Mouse (Mus musculus): Measurements from ENCODE around the gene Usp34. TPM values are rescaled to one million over a fixed set of nuclear protein-coding genes. Genes with fewer than 3 reads are reported as not detected.
A peak's percentile ranks its signal among the peaks of the same experiment; 100 is the strongest.
"Not testable (repeated sequence)": the region's sequence is repeated elsewhere in the genome, so short reads cannot be mapped to it uniquely, and the experiment has no call there.

The Usp34 gene
- polyA plus RNA-seq (2015; fragmentation: Nextera tagmentation; extraction: Ambion mirVana): 25.6 and 27.5 TPM in 2 replicates

- Histone ChIP-seq H3K27me3 (no peaks in the 10 kb centered on the region), H3K9ac (peak within 1 kb of the TSS; percentile 96), H3K4me2 (peak within 1 kb of the TSS; percentile 65), H3K27ac (peak within 1 kb of the TSS; percentile 99), H3K36me3 (peaks cover 5% of the 10 kb centered on the region), H3K4me1 (peaks cover 13% of the 10 kb centered on the region), H3K4me3 (replicated peaks) (peak within 1 kb of the TSS; percentile 98), H3K9me3 (replicated peaks) (no peaks in the 10 kb centered on the region)
- ATAC-seq (replicated peaks; ENCODE audit: low FRiP score): peak; percentile 74
- under 1% methylated on average over 48 of the region's 80 CpGs for WGBS
Observed at GRCm38 (mm10) chr11:23306764-23307565, at the start of gene Usp34. Gene Usp34, plus strand, starts transcription at chr11:23306895.

GRCm38 (mm10) chr11:23259073-23259472 lies 47.6 kb upstream of the Usp34 start:
- no peaks in the 10 kb centered on the region for H3K9me3 ChIP-seq (replicated peaks)
- peaks cover 34% of the 10 kb centered on the region for H3K36me3 ChIP-seq
- H3K4me3 ChIP-seq (replicated peaks): peak overlapping the region; percentile 23; the same call in 1 of the 2 replicates
- H3K4me1 ChIP-seq: peaks cover 30% of the 10 kb centered on the region
- no peak overlapping the region for H3K9ac ChIP-seq
- no peaks in the 10 kb centered on the region for H3K27me3 ChIP-seq
- no peak overlapping the region for H3K27ac ChIP-seq
- no peak for ATAC-seq (replicated peaks; ENCODE audit: low FRiP score)
- H3K4me2 ChIP-seq: peak overlapping the region; percentile 74
- WGBS: 89% methylated on average over 4 of the region's 4 CpGs

GRCm38 (mm10) chr11:23259481-23259880 lies 47.2 kb upstream of the Usp34 start:
- H3K4me3 ChIP-seq (replicated peaks): no peak overlapping the region
- no peak overlapping the region for H3K9ac ChIP-seq
- peak overlapping the region; percentile 74; the same call in 1 of the 2 replicates for H3K4me2 ChIP-seq
- no peak for ATAC-seq (replicated peaks; ENCODE audit: low FRiP score)
- 83% methylated on average over 1 of the region's 1 CpGs for WGBS
- peaks cover 30% of the 10 kb centered on the region for H3K4me1 ChIP-seq
- no peaks in the 10 kb centered on the region for H3K27me3 ChIP-seq
- no peak overlapping the region for H3K27ac ChIP-seq
- no peaks in the 10 kb centered on the region for H3K9me3 ChIP-seq (replicated peaks)
- H3K36me3 ChIP-seq: peaks cover 38% of the 10 kb centered on the region

GRCm38 (mm10) chr11:23260186-23260585 lies 46.5 kb upstream of the Usp34 start:
- WGBS: 83% methylated on average over 1 of the region's 1 CpGs
- Histone ChIP-seq H3K27ac (no peak overlapping the region), H3K27me3 (no peaks in the 10 kb centered on the region), H3K4me3 (replicated peaks) (no peak overlapping the region), H3K4me2 (no peak overlapping the region), H3K9ac (no peak overlapping the region), H3K36me3 (peaks cover 45% of the 10 kb centered on the region), H3K4me1 (peaks cover 26% of the 10 kb centered on the region), H3K9me3 (replicated peaks) (no peaks in the 10 kb centered on the region)
- no peak for ATAC-seq (replicated peaks; ENCODE audit: low FRiP score)

GRCm38 (mm10) chr11:23261490-23261889 lies 45.2 kb upstream of the Usp34 start:
- Histone ChIP-seq H3K4me2 (no peak overlapping the region), H3K9me3 (replicated peaks) (no peaks in the 10 kb centered on the region), H3K27me3 (no peaks in the 10 kb centered on the region), H3K9ac (no peak overlapping the region), H3K36me3 (peaks cover 57% of the 10 kb centered on the region), H3K4me1 (peaks cover 26% of the 10 kb centered on the region), H3K27ac (no peak overlapping the region), H3K4me3 (replicated peaks) (no peak overlapping the region)
- 76% methylated on average over 3 of the region's 3 CpGs for WGBS
- ATAC-seq (replicated peaks; ENCODE audit: low FRiP score): no peak

GRCm38 (mm10) chr11:23264949-23265348 lies 41.7 kb upstream of the Usp34 start:
- no peak overlapping the region for H3K4me3 ChIP-seq (replicated peaks)
- H3K4me2 ChIP-seq: no peak overlapping the region
- H3K27ac ChIP-seq: no peak overlapping the region
- H3K27me3 ChIP-seq: no peaks in the 10 kb centered on the region
- H3K36me3 ChIP-seq: peaks cover 75% of the 10 kb centered on the region
- no peak overlapping the region for H3K9ac ChIP-seq
- ATAC-seq (replicated peaks; ENCODE audit: low FRiP score): no peak
- peaks cover 9% of the 10 kb centered on the region; the same call in 1 of the 2 replicates for H3K4me1 ChIP-seq
- H3K9me3 ChIP-seq (replicated peaks): no peaks in the 10 kb centered on the region

- no peaks in the 10 kb centered on the region for H3K27me3 ChIP-seq
- H3K4me2 ChIP-seq: no peak overlapping the region
- H3K36me3 ChIP-seq: peaks cover 83% of the 10 kb centered on the region
- H3K9ac ChIP-seq: no peak overlapping the region
- no peak overlapping the region for H3K27ac ChIP-seq
- WGBS: 79% methylated on average over 4 of the region's 4 CpGs
- H3K9me3 ChIP-seq (replicated peaks): no peaks in the 10 kb centered on the region
- H3K4me3 ChIP-seq (replicated peaks): no peak overlapping the region
- peak; percentile 46; the same call in 1 of the 2 replicates for ATAC-seq (replicated peaks; ENCODE audit: low FRiP score)
- H3K4me1 ChIP-seq: no peaks in the 10 kb centered on the region
Observed at GRCm38 (mm10) chr11:23271770-23272724, 34.6 kb upstream of the Usp34 start.

GRCm38 (mm10) chr11:23275780-23276179 lies 30.9 kb upstream of the Usp34 start:
- ATAC-seq (replicated peaks; ENCODE audit: low FRiP score): no peak
- no peaks in the 10 kb centered on the region for H3K27me3 ChIP-seq
- no peak overlapping the region for H3K27ac ChIP-seq
- 78% methylated on average over 3 of the region's 3 CpGs for WGBS
- no peak overlapping the region for H3K4me3 ChIP-seq (replicated peaks)
- no peaks in the 10 kb centered on the region for H3K9me3 ChIP-seq (replicated peaks)
- H3K36me3 ChIP-seq: peaks cover 90% of the 10 kb centered on the region
- no peak overlapping the region for H3K9ac ChIP-seq
- no peaks in the 10 kb centered on the region for H3K4me1 ChIP-seq
- H3K4me2 ChIP-seq: no peak overlapping the region

- ATAC-seq (replicated peaks; ENCODE audit: low FRiP score): no peak
- peaks cover 93% of the 10 kb centered on the region for H3K36me3 ChIP-seq
Observed at GRCm38 (mm10) chr11:23284469-23284868, 22.2 kb upstream of the Usp34 start.

GRCm38 (mm10) chr11:23288866-23289265 lies 17.8 kb upstream of the Usp34 start:
- not testable (repeated sequence) for H3K27ac ChIP-seq; H3K9ac ChIP-seq; H3K4me1 ChIP-seq; H3K9me3 ChIP-seq (replicated peaks); H3K27me3 ChIP-seq; H3K4me3 ChIP-seq (replicated peaks); H3K4me2 ChIP-seq; ATAC-seq (replicated peaks; ENCODE audit: low FRiP score)
- peaks cover 94% of the 10 kb centered on the region for H3K36me3 ChIP-seq
- 89% methylated on average over 4 of the region's 4 CpGs for WGBS

More at GRCm38 (mm10) chr11:23284469-23284868, 22.2 kb upstream of the Usp34 start:
- H3K27ac ChIP-seq: no peak overlapping the region
- H3K27me3 ChIP-seq: no peaks in the 10 kb centered on the region
- H3K4me1 ChIP-seq: no peaks in the 10 kb centered on the region
- H3K9ac ChIP-seq: no peak overlapping the region
- H3K4me3 ChIP-seq (replicated peaks): no peak overlapping the region
- no peaks in the 10 kb centered on the region for H3K9me3 ChIP-seq (replicated peaks)
- WGBS: 98% methylated on average over 4 of the region's 4 CpGs
- H3K4me2 ChIP-seq: no peak overlapping the region

- ATAC-seq (replicated peaks; ENCODE audit: low FRiP score): no peak
- H3K4me1 ChIP-seq: no peaks in the 10 kb centered on the region
- H3K9ac ChIP-seq: no peak overlapping the region
- no peak overlapping the region for H3K4me3 ChIP-seq (replicated peaks)
- peaks cover 71% of the 10 kb centered on the region for H3K36me3 ChIP-seq
- no peak overlapping the region for H3K27ac ChIP-seq
- WGBS: 95% methylated on average over 2 of the region's 2 CpGs
- H3K9me3 ChIP-seq (replicated peaks): no peaks in the 10 kb centered on the region
- no peak overlapping the region for H3K4me2 ChIP-seq
- H3K27me3 ChIP-seq: no peaks in the 10 kb centered on the region
Observed at GRCm38 (mm10) chr11:23297379-23297778, 9.3 kb upstream of the Usp34 start.

- Histone ChIP-seq H3K9me3 (replicated peaks) (no peaks in the 10 kb centered on the region), H3K36me3 (peaks cover 62% of the 10 kb centered on the region), H3K4me1 (no peaks in the 10 kb centered on the region), H3K4me2 (no peak overlapping the region), H3K27ac (no peak overlapping the region), H3K27me3 (no peaks in the 10 kb centered on the region), H3K4me3 (replicated peaks) (no peak overlapping the region), H3K9ac (no peak overlapping the region)
- no peak for ATAC-seq (replicated peaks; ENCODE audit: low FRiP score)
- 99% methylated on average over 2 of the region's 2 CpGs for WGBS
Observed at GRCm38 (mm10) chr11:23298301-23298700, 8.4 kb upstream of the Usp34 start.
